Mouse (Mus musculus) E14TG2a.4 (cell line): ENCODE measurements around the gene Rrbp1.

ENCODE experiments used
- CTCF ChIP-seq: conservative IDR thresholded peaks from 2 replicates; pipeline ENCODE4 v1.5.1; 2014; ENCODE audit warnings: low read length
- NANOG ChIP-seq: IDR thresholded peaks from 2 replicates; pipeline ENCODE4 v1.6.1; 2014; ENCODE audit warnings: borderline replicate concordance, low read length, mixed read lengths

- no peak for TF ChIP-seq CTCF
- TF ChIP-seq NANOG, result no peak
These were observed 14.3 kb upstream of the Rrbp1 start for GRCm38 (mm10) chr2:144025361-144025760.
